Mouse (Mus musculus): Measurements from ENCODE around the gene Srl. TPM values are rescaled to one million over a fixed set of nuclear protein-coding genes. Genes with fewer than 3 reads are reported as not detected.

Gene Srl
- 8.3 and 10.1 TPM in 2 replicates for polyA plus RNA-seq (2015; fragmentation: Nextera tagmentation; extraction: Ambion mirVana)

GRCm38 (mm10) chr16:4541501-4542198, at the start of gene Srl:
TSS of gene Srl (minus strand) at chr16:4541816.

GRCm38 (mm10) chr16:4559715-4560144, 18.1 kb upstream of the Srl start, which contains the start of gene Tfap4:
TSS of gene Tfap4 (minus strand) at chr16:4559854.

Other genes starting within 250 kb of the Srl start
- gene Adcy9, start 121.3 kb downstream of the Srl start, polyA plus RNA-seq (2015; fragmentation: Nextera tagmentation; extraction: Ambion mirVana) = 1.7 and 1.8 TPM in 2 replicates
- gene Tfap4, start 18.0 kb upstream of the Srl start, polyA plus RNA-seq (2015; fragmentation: Nextera tagmentation; extraction: Ambion mirVana) = 6.5 and 6.8 TPM in 2 replicates
- gene Glis2, start 52.9 kb upstream of the Srl start, polyA plus RNA-seq (2015; fragmentation: Nextera tagmentation; extraction: Ambion mirVana) = 17.3 and 27.7 TPM in 2 replicates
- 78.4 TPM in 2 replicates for gene Pam16, start 83.2 kb upstream of the Srl start, polyA plus RNA-seq (2015; fragmentation: Nextera tagmentation; extraction: Ambion mirVana)
- gene Vasn, start 98.1 kb upstream of the Srl start, polyA plus RNA-seq (2015; fragmentation: Nextera tagmentation; extraction: Ambion mirVana) = 10.8 and 12.9 TPM in 2 replicates
- gene Dnaja3, start 98.2 kb upstream of the Srl start, polyA plus RNA-seq (2015; fragmentation: Nextera tagmentation; extraction: Ambion mirVana) = 39.2 and 42.6 TPM in 2 replicates
- gene Coro7, start 138.0 kb upstream of the Srl start, polyA plus RNA-seq (2015; fragmentation: Nextera tagmentation; extraction: Ambion mirVana) = 7.2 and 9.6 TPM in 2 replicates
- 10.9 and 11.2 TPM in 2 replicates for gene Nmral1, start 177.5 kb upstream of the Srl start, polyA plus RNA-seq (2015; fragmentation: Nextera tagmentation; extraction: Ambion mirVana)
- gene Hmox2, start 184.5 kb upstream of the Srl start, polyA plus RNA-seq (2015; fragmentation: Nextera tagmentation; extraction: Ambion mirVana) = 48.5 and 51.6 TPM in 2 replicates
- 30.5 and 33.2 TPM in 2 replicates for gene Cdip1, start 248.5 kb upstream of the Srl start, polyA plus RNA-seq (2015; fragmentation: Nextera tagmentation; extraction: Ambion mirVana)

Measured in urinary bladder, postnatal 0 days (tissue).